Mouse (Mus musculus): ENCODE measurements around the gene Sugct.

Sugct gene

DNA sequence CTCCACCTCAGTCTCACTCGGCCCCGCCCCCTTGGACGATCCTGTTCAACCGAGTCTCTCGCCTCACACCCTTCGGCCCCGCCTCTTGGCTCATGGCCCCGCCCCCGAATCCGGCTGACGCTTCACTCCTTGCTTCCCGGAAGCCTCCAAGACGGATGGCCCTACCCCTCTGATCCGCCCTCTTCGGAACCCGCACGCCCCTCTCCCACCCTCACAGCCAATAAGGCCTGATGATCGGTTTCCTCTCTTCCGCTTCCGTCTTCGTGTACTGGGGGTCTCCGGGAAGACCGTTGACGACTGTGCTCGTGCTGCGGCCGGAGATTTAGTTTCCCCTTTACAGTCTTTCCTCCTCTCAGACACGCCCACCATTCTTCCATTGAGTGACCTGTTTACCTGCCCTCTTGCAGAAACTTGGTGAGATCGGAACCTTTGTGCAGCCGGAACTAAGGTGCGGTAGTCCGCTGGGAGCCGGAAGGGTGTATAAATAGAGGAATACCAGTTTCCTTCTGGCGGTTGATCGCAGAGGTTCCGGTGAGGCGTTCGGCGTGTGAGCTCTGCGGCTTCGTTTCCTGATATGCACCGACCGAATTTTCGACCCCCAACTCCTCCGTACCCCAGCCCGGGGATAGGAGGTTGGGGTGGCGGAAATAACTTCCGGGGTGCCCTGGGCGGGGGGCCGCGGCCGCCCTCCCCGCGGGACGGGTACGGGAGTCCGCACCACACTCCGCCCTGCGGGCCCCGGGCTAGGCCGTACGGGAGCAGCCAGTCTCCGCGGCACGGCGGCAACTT lies at the start of gene Sugct, which contains the start of gene Mplkip:
Gene Sugct (minus strand): TSS at position 643 of the 789 bp plus-strand sequence.
Gene Mplkip (plus strand): TSS at position 282 of the 789 bp plus-strand sequence.
- peak; percentile 100 for DNase-seq (ENCODE audit: low spot score in 2 of 2)

DNA sequence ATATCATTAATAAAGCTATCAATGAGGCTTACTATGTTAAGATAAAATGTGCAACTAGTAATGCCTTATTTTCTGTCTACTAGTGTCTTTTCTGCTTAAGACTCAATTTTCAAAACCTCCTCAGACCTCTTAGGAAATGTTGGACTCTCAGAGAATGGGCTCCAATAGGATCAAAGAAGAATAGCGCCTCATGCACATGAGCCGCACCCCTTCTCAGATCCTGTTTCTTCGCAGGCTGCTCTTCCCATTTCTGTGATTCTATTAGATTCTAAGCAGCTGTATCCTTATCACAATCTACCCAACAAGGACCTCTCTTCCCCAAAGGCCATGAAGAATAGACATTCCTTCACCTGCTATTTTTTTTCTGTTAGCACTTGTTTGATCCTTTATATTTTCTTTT lies 33.4 kb upstream of the Sugct start:
- no peak for DNase-seq (ENCODE audit: low spot score in 2 of 2)

DNA sequence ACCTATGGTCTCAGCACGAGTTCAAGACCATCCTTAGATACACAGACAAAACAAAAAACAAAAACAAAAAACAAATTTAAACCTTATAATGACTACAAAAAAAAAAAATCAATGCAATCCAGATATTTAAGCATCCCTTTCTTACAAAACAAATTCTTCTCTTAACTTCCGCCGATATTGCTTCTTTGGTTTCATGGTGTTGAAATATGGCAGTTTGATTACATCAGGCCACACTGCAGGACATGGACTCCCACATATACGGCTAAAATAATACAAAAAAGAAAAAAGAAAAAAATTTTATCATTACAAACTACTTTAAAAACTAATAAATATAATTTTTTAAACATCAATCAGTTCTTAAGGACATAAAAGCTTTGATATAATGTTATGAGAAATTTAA lies 32.6 kb upstream of the Sugct start:
- DNase-seq (ENCODE audit: low spot score in 2 of 2): no peak

DNA sequence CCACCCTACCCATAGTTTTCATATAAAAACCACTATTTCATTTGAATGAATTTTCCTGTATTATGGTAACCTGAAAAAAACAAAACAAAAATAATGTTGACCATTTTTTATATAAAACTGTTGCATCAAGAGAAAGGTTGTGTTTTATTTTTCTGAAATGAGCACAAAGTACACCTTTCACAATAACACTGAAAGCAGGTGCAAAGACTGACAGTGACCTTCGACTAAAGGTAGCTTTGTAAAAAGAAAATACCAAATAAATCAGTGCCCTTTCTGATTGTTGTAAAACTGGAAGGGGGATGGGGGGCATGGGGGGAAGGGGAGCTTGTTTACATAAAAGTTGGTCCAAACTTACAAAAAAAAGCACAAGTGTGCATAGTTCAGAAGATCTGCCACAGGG lies 22.0 kb upstream of the Sugct start:
- no peak for DNase-seq (ENCODE audit: low spot score in 2 of 2)

DNA sequence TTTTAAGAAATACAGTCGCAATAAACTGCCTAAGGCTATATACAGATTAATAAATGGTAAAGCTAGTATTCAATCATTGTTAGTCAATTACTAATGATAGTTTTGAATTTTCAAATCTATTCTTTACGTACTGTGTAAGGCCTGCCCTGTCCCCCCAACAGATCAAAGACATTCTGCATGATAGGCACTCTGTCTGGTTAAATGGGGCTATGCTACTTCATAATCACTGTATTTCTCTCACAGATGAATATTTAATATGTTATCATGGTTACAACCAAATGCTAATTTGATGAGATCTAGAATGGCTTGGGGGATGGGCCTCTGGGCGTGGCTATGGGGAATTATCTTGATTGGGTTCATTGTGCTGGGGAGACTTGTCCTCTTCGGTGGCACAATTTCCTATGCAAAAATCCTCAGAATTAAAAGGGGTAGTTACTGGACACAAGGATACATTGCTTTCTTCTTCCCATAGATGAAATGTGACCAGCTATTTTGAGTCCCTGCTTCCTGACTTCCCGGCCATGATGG lies 13.5 kb upstream of the Sugct start:
- DNase-seq (ENCODE audit: low spot score in 2 of 2): no peak

DNA sequence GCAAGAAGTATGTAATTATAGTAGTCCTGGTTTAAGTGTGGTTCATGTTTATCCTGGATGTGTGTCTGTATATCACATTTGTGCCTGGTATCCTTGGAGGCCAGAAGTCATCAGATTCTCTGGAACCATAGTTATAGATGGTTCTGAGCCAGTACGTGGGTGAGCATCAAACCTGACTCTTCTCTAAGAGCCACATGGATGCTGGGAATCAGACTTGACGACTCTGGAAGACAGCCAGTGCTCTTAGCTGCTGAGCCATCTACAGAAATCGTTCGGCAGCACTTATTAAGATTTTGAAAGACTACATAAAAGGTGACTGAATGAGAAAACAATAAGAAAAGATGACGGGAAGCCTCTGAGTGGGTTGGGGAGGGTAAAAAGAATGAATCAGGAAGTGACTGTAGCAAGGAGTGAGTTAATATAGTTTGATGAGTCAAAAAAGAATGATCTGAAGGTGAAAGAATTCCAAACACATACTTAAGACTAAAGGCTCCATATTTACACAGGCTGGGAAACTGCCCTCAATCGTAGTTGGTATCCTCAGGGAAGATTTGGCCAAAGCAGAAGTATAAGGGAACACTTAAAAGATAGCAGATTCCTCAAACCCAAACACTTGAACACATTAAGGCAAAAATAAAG lies 10.0 kb upstream of the Sugct start:
- no peak for DNase-seq (ENCODE audit: low spot score in 2 of 2)

DNA sequence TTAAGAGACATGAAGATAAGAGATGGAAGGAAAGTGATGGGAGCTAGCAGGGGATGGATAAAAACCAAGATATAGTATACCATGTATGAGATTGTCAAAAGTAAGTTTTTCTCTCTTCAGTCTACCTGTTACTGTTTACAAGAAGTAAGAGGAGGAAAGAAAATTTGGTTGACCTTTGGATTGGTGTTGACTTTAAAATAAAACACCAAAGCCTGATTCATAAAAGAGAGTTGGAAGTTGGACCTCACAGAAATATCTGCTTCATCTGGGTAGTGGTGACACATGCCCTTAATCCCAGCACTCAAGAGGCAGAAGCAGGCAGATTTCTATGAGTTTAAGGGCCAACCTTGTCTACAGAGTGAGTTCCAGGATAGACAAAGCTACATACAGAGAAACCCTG lies 7.0 kb upstream of the Sugct start:
- no peak for DNase-seq (ENCODE audit: low spot score in 2 of 2)

DNA sequence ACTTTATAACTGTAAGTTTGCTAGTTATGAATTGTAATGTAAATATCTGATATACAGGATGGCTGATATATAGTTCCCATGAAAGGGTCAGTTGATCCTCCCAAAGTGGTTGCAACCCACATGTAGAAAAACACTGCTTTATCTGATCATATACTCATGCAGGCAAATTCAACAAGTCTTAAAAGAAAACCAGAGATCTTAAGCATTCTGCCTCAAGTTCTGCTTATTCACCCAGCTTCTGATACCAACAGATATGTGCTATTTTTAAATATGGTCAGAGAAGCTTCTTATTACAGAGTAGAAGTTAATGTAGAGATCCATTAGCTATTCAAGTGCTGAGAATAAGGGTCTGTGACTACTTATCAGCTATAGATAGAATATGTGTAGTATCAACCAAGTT lies 6.0 kb upstream of the Sugct start:
- no peak for DNase-seq (ENCODE audit: low spot score in 2 of 2)

DNA sequence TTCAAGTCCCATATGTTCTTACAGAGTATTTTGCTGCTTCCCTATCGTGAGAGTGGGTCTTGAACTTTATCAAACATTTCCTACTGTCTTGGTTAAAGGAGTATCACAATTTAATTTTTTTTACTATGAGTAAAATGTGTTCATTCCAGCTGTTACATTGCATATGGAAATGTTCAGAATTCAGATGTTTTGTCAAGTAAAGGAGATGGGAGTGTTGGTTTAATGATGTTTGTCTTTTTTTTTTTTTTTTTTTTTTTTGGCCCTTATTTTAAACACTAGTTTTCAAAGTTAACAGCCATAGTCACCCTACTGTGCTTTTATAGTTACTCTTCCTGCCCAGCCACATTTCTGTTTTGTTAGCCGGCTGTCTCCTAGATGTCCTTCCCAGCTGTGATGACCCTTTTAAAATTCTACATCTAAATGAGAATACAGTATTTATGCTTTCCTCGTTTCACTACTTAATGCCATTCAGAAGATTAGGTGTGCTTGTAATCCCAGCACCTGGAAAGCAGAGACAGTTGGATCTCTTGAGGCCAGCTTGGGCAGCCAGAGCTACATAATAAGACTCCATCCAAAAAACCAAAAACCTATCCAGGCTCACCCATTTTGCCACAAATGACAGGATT lies 4.8 kb upstream of the Sugct start:
- DNase-seq (ENCODE audit: low spot score in 2 of 2): no peak

DNA sequence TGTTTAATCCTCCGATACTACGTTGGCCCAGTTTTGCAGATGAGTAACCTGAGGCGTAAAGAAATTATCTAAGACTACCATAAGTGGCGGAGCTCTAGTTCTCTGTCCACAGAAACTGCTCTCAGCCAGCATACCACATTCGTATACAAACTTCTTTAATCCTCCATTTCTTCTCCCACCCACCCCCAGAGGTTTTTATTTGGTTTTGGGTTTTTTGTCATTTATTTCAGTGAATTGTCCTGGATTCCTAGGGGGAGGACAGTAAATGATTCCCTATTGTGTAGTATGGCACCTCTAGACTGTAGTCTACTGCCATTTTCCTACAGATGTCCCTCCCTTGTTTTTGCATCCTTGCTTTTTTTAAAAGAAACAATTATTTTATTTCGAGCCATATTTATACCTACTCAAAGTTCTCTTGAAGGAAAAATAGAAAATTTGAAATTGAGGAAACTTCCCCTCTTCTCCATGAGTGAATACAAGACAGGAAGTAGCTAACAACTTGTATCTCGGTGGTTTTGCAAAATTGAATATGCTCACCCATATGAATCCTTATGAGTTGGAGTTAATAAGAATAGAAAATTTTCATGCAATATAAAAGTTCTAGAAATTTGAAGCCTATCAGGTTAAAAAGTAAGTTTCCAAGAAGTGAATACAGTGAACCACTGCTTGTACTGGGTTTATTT lies 686 bp upstream of the Sugct start:
- DNase-seq (ENCODE audit: low spot score in 2 of 2): no peak

DNA sequence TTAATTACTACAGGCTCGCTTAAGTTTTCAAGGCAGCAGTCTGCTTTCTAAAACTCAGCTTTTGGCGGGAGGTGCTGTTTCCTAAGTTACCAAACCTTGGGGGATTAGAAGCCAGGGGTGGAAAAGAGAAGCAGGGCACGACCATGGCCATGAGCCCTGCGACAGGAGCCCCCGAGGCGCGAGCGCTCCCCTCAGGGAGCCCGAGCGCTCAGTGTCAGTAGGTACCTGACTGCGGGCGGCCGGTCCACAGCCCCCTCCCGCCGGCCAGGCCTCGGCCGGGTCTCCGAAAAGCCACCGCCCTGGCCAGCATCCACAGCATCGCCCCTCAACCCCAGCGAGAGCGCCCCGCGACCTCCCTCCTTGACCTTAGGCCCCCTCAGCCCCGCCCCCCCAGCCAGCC lies 939 bp downstream of the Sugct start:
- peak in 1 of 2 experiments; percentile 71 for DNase-seq (ENCODE audit: low spot score in 2 of 2)

DNA sequence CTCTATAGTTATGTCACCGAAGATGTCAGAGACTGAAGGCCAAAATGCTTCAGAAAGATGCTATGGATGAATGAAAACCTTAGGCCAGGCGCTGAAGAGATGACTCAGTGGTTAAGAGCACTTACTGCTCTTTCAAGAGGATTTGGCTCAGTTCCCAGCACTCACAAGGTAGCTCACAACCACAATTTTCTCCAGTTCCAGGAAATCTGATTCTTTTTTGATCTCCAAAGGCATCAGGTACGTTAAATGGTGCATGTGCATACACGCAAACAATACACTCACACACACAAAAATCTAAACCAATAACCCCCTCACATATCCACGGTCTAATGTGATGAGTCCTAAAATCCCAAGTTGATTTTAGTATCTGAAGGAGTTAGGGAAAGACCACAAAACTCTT lies 1.5 kb downstream of the Sugct start:
- DNase-seq (ENCODE audit: low spot score in 2 of 2): no peak

DNA sequence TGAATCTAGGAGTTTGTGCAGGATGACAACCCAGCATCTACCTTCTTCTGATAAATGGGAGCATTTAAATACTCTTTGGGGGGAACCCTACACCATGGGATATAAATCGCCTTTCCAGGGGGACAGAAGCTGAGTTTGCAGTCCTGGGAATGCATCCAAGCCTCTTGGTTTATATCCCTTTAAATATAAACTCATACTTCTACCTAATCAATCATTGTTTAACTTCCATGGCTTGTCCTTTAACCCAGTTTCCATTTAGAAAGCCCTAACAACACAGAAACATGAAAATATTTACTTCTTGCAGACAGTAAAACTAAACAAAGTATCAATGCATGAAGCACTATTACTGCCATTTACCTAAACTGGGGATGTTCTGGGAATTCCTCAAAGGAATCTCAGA lies 3.9 kb downstream of the Sugct start:
- no peak for DNase-seq (ENCODE audit: low spot score in 2 of 2)

DNA sequence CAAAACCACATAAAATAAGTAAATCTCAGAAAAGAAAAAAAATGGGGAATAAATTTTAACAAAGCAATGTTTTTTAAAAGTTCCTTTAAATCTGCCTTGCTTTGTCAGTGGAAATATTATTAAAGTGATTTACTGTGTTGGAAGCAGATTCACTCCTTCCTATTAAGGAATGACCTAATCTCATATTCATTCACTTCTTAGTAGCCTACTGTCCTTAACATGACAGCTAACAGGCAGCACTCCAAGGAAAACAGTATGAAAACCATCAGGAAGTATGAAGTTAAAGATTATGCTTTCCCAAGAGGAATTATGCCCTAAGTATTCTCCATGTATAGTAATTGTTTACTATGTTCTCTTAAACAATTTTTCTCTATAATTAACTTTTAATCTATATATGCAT lies 4.7 kb downstream of the Sugct start:
- no peak for DNase-seq (ENCODE audit: low spot score in 2 of 2)

DNA sequence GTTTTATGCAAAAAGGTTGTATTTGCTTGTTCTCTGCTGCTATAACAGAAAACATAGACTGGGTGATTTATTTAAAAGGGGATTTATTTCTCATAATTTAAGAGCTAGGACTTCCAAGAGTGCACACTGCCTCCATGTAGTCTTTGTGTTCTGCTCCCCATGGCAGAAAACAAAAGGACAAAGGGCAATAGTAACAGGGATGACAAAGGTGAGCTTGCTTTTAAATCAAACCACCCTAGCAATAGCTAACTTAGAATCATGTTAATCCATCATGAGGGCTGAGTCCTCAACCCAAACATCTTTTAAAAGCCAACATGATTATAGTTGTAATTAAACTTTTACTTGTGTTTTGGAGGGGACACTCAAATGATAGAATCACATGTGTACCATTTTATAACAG lies 5.9 kb downstream of the Sugct start:
- DNase-seq (ENCODE audit: low spot score in 2 of 2): no peak

DNA sequence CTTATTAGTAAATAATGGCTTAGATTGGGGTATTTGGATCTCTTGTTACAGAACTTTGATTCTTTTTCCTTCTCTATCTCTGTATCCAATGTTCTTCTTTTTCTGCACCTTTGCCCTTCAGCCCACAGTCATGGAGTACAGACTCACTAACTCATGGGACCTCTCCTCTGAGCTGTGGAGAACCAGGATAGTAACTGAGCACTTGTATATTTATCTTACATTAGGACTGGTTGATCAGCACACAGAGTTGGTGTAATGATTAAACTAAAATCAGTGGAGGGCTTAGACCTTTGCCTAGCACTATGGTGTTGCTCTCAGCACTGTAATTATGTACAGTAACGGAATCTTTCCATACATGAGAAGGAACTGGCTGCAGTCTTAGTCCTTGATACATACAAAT lies 24.2 kb downstream of the Sugct start:
- DNase-seq (ENCODE audit: low spot score in 2 of 2): no peak

DNA sequence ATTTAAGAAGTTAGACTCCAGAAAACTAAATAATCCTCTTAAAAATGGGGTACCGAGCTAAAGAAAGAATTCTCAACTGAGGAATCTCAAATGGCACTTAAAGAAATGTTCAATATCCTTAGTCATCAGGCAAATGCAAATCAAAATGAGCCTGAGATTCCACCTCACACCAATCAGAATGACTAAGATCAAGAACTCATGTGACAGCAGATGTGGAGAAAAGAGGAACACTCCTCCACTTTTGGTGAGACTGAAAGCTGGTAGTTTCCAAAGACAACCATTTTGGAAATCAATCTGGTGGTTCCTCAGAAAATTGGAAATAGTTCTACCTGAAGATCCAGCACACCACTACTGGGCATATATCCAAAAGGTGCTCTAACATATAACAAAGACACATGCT lies 28.0 kb downstream of the Sugct start:
- DNase-seq (ENCODE audit: low spot score in 2 of 2): no peak

DNA sequence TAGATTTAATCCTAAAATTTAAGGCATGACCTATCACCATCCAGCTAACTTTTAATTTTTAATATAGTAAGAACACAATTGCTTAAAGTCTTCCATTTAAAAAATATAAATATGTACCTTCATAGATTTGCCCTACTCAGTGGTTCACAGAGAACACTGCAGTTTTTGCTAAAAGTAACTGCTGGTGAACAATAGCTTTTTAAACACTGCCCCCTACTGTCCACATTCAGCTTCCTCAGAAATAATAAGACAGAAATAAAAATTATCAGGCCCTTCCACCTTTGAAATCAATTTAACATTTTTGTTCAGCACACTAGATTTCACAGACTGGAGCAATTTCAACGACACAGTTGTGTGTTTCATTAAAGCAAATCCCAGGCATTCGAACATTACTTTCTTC lies 53.1 kb downstream of the Sugct start:
- DNase-seq (ENCODE audit: low spot score in 2 of 2): no peak

DNA sequence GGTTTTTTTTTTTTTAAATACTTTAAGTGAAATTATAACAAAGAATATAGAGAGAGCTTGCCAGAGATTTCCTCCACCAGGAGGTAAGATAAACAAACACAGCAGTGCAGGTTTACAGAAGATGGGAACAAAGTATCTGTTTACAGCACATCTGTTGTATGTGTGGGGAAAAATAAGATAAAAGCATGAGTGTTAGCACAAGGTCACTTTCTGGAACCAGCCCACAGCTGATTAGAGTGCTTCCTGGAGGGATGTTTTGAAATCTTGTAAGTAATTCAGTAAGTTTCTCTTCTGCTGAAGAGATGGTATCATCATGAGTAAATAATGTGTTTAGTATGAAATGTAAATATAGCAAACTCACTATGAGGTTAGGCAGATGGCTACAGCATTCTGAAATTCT lies 57.3 kb downstream of the Sugct start:
- DNase-seq (ENCODE audit: low spot score in 2 of 2): no peak

DNA sequence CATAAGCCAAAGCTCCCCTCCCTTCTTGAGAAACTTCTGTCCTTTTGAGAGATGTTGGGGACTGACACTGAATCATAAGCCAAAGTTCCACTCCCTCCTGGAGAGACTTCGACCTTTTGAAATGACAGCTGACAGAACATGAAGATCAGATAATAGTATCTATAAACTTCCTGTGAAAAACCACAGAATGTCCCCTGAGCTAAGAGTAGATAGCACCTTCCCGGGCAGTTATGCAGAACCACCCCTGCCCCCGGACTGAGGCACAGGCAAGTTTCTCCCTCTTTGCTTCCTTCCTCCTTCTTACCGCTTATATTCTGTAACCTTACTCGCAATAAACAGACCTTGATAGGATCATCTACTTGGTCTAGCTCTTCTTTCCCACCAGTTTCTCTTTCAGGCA lies 68.2 kb downstream of the Sugct start:
- DNase-seq (ENCODE audit: low spot score in 2 of 2): no peak

DNA sequence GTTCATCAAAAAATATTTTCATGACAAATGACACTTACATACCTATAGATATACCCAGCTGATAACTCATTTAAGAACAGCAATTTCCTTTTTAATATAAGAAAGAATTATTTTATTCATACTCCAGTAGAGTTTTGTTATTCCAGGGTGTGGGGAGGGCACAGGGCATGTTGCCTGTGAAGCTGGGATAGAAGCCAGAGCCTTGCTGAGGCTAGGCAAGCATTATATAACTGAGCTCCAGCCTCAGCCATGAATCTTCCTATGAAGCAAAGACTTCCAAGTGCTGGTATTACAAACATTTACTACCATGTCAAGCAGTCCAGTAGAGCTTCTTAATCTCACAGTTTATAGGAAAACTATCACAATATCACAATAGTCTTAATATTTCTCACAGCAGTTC lies 70.4 kb downstream of the Sugct start:
- no peak for DNase-seq (ENCODE audit: low spot score in 2 of 2)

DNA sequence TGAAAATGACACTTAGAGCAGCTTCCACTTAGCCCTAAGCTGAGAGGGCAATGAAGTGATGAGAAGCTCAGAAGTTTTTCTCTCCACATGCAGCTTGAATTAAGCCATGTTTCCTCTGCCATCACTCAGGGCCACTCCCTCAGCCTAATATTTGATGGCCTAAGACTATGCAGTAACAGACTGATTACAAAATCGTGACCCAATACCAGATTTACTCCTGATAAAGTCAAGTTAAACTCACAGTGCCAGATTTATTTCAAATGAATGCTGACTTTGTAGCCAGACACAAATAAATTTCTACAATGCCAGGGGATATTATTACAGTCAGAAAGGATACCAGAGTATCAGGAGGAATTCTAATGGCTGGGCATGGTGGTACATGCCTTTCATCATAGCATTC lies 89.1 kb downstream of the Sugct start:
- DNase-seq (ENCODE audit: low spot score in 2 of 2): no peak

Measured in urinary bladder, adult 18-20 months (tissue).